Mouse (Mus musculus) testis, adult 10 weeks (tissue): ENCODE data around the gene Ftsj3. TPM values are rescaled to one million over a fixed set of nuclear protein-coding genes. Genes with fewer than 3 reads are reported as not detected.

Source experiments
- polyA plus RNA-seq: library from polyadenylated mRNA; stranded (reverse); fragments of 350-450 nt; fragmentation: Illumina TruSeq; extraction: RNeasy Lipid Tissue Mini Kit (QIAGEN cat#74804); gene quantifications from one replicate; pipeline ENCODE4 v1.2.3, GENCODE M21; 2014; ENCODE audit warnings: low read depth, low replicate concordance

Ftsj3 gene
- 18.6 TPM for polyA plus RNA-seq

GRCm38 (mm10) chr11:106255685-106256451 lies at the start of gene Ftsj3, which contains the start of gene Psmc5:
Gene Ftsj3, minus strand, starts transcription at chr11:106256079.
Gene Psmc5, plus strand, starts transcription at chr11:106256154.

GRCm38 (mm10) chr11:106301765-106302164 lies 45.9 kb upstream of the Ftsj3 start, which contains the start of gene Gh:
Gene Gh, minus strand, starts transcription at chr11:106301865.

DNA sequence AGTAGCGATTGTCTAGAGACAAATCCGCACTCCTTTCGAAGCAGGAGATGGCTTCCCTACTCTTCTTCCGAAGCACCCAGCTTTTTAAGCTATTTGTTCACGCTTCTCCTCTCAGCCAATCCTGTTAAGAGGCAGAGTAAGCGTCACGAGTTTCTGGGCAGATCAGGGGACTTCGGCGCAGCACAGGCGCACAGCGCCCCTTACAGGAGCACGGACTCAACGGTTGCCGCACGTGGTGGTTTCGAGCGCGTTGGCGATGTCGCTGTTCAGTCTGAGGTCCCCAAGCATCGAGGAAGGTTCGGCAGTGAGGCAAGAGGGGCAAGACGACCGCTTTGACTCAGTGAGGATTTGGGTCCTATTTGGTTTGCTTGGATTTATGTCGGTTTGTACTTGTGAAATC lies 20.6 kb upstream of the Ftsj3 start, which contains the start of gene Tcam1:
Tcam1 (plus strand) TSS at position 219 of the 400 bp plus-strand sequence.

GRCm38 (mm10) chr11:106272644-106273310 lies 16.9 kb upstream of the Ftsj3 start, which contains the start of gene Smarcd2:
Gene Smarcd2, minus strand, starts transcription at chr11:106272972.

DNA sequence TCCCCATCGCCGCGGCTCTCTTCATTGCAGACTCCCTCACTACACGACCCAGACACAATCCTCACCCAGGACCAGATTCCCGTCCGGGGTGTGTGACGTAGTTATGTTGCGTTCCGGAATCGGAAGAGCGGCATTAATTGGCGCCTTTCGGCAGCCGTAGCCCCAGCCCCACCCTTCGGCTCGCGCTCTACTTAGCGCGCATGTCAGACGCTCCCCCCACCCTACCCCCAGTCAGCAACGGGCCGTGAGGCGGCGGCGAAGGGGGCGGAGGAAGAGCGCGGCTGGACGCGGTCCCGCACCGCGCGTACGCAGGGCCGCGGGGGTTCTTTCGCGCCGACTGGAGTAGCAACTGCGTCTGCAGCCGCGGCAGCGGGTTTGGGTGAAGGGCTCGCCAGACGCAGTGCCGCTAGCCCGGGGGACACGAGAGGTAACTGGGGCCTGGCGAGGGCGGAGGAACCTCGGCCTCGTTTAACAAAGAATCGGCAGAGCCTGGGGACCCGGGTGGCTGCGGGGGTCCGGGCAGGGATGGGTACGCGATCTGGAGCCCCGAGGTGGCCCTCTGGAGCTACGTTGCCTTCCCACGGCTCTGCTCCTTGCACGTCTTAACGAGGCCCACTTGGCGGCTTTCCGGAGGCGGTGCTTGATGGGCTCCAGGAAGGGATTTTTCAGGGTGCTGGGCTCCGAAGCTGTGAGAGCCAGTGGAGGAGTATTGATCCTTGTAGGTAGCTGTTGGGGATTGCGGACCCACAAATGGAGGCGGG lies 39.0 kb downstream of the Ftsj3 start, which contains the start of gene Ddx42:
Ddx42 (plus strand) TSS at position 197 of the 761 bp plus-strand sequence.

GRCm38 (mm10) chr11:106215927-106216729 lies 39.8 kb downstream of the Ftsj3 start, which contains the start of gene Ccdc47:
Gene Ccdc47, minus strand, starts transcription at chr11:106216344.

GRCm38 (mm10) chr11:106202123-106202465 lies 53.8 kb downstream of the Ftsj3 start, which contains the start of gene Strada:
Gene Strada, minus strand, starts transcription at chr11:106202168.

Other genes with a start within 250 kb of the Ftsj3 start
- gene Kcnh6, start 248.0 kb downstream of the Ftsj3 start, polyA plus RNA-seq = not detected
- gene Dcaf7, start 219.2 kb downstream of the Ftsj3 start, polyA plus RNA-seq = 26.9 TPM
- gene Taco1, start 190.0 kb downstream of the Ftsj3 start, polyA plus RNA-seq = 2.2 TPM
- 4.4 TPM for gene Map3k3, start 171.5 kb downstream of the Ftsj3 start, polyA plus RNA-seq
- 1.4 TPM for gene Gm10840, start 95.2 kb downstream of the Ftsj3 start, polyA plus RNA-seq
- 106 TPM for gene Limd2, start 95.2 kb downstream of the Ftsj3 start, polyA plus RNA-seq
- gene Strada, start 53.9 kb downstream of the Ftsj3 start, polyA plus RNA-seq = 72.2 TPM
- gene Ccdc47, start 39.7 kb downstream of the Ftsj3 start, polyA plus RNA-seq = 42.5 TPM
- gene Ddx42, start 39.2 kb downstream of the Ftsj3 start, polyA plus RNA-seq = 47.3 TPM
- gene Psmc5, start 75 bp upstream of the Ftsj3 start, polyA plus RNA-seq = 40.5 TPM
- gene Smarcd2, start 16.9 kb upstream of the Ftsj3 start, polyA plus RNA-seq = 13.1 TPM
- 34.8 TPM for gene Tcam1, start 20.6 kb upstream of the Ftsj3 start, polyA plus RNA-seq
- not detected for gene Gh, start 45.8 kb upstream of the Ftsj3 start, polyA plus RNA-seq
- not detected for gene Cd79b, start 58.7 kb upstream of the Ftsj3 start, polyA plus RNA-seq
- 0.29 TPM for gene Scn4a, start 97.2 kb upstream of the Ftsj3 start, polyA plus RNA-seq
- not detected for gene Prr29, start 109.4 kb upstream of the Ftsj3 start, polyA plus RNA-seq
- not detected for gene Icam2, start 132.0 kb upstream of the Ftsj3 start, polyA plus RNA-seq
- gene Ern1, start 231.8 kb upstream of the Ftsj3 start, polyA plus RNA-seq = 4.4 TPM